Mouse (Mus musculus): ENCODE results near the gene Gm10065. TPM values are rescaled to one million over a fixed set of nuclear protein-coding genes. Genes with fewer than 3 reads are reported as not detected.
"Not testable (repeated sequence)": the region's sequence is repeated elsewhere in the genome, so short reads cannot be mapped to it uniquely, and the experiment has no call there.

The Gm10065 gene
- total RNA-seq (2022) = not detected

- DNase-seq = peak; percentile 39
Observed at GRCm38 (mm10) chr13:21478759-21479670, at the start of gene Gm10065, which contains the start of gene Zkscan4. Gm10065 (minus strand) TSS chr13:21479441. Zkscan4 (plus strand) TSS chr13:21478907.

- peak; percentile 71 for DNase-seq
Observed at GRCm38 (mm10) chr13:21506221-21506649, 27.0 kb upstream of the Gm10065 start.

GRCm38 (mm10) chr13:21502296-21502695 is 23.1 kb upstream of the Gm10065 start:
- no peak for DNase-seq

GRCm38 (mm10) chr13:21501182-21501581 is 21.9 kb upstream of the Gm10065 start, which contains the start of gene Gm11273:
Gm11273 (minus strand) TSS chr13:21501418.
- not testable (repeated sequence) for DNase-seq

GRCm38 (mm10) chr13:21495080-21495479 is 15.8 kb upstream of the Gm10065 start, which contains the start of gene AK157302:
AK157302 (plus strand) TSS chr13:21495223.
- no peak for DNase-seq

GRCm38 (mm10) chr13:21492847-21493246 is 13.6 kb upstream of the Gm10065 start:
- peak; percentile 35 for DNase-seq

GRCm38 (mm10) chr13:21486881-21487280 is 7.6 kb upstream of the Gm10065 start:
- no peak for DNase-seq

- DNase-seq = no peak
Observed at GRCm38 (mm10) chr13:21472427-21472826, 6.8 kb downstream of the Gm10065 start.

GRCm38 (mm10) chr13:21469097-21469496 is 10.1 kb downstream of the Gm10065 start:
- DNase-seq = no peak

GRCm38 (mm10) chr13:21468061-21469019 is 10.9 kb downstream of the Gm10065 start, which contains the start of gene Nkapl:
Nkapl (minus strand) TSS chr13:21468509.
- peak; percentile 80 for DNase-seq

GRCm38 (mm10) chr13:21467336-21467735 is 11.9 kb downstream of the Gm10065 start:
- DNase-seq = no peak

GRCm38 (mm10) chr13:21462516-21462915 is 16.7 kb downstream of the Gm10065 start:
- not testable (repeated sequence) for DNase-seq

GRCm38 (mm10) chr13:21456347-21456746 is 22.9 kb downstream of the Gm10065 start:
- no peak for DNase-seq

- no peak for DNase-seq
Observed at GRCm38 (mm10) chr13:21454133-21454532, 25.1 kb downstream of the Gm10065 start.

GRCm38 (mm10) chr13:21453449-21453848 is 25.8 kb downstream of the Gm10065 start, which contains the start of gene Zscan26:
Zscan26 (minus strand) TSS chr13:21453730.
- peak; percentile 76 for DNase-seq

- no peak for DNase-seq
Observed at GRCm38 (mm10) chr13:21453042-21453441, 26.2 kb downstream of the Gm10065 start.

GRCm38 (mm10) chr13:21447856-21448614 is 31.2 kb downstream of the Gm10065 start:
- DNase-seq = no peak

- no peak for DNase-seq
Observed at GRCm38 (mm10) chr13:21446796-21447195, 32.4 kb downstream of the Gm10065 start.

- no peak for DNase-seq
Observed at GRCm38 (mm10) chr13:21441207-21441572, 38.1 kb downstream of the Gm10065 start.

GRCm38 (mm10) chr13:21440503-21441206 is 38.6 kb downstream of the Gm10065 start, which contains the start of gene Pgbd1:
Pgbd1 (minus strand) TSS chr13:21441058.
- DNase-seq = peak; percentile 76

- DNase-seq = no peak
Observed at GRCm38 (mm10) chr13:21435476-21435875, 43.8 kb downstream of the Gm10065 start.

Measured in adrenal gland, adult 8-10 months (tissue).